Comparison of ENCODE assay signal across 8 mouse cellular contexts in the genomic region with DNA sequence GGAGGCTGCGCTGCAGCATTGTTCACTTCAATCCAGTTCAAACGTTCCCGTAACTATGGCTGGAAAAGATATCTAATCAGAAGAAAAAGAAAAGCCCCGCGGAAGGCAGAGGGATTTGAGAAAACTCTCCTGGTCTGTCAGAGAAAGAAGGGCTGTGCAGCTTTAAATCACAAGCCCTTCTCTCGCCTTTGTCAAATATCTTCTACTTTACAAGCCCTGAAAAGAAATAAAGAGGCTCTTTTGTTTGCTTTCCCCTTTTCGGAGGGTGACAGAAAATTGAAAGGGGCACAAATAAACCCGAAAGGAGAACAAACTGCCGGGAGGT.
A peak's percentile ranks its signal among the peaks of the same experiment; 100 is the strongest.
DNase-seq lines count a peak whose midpoint lies in the region; ATAC-seq and TF ChIP-seq lines count a peak whose summit lies in the region.

No protein-coding gene starts in this region.

- H3K79me2 ChIP-seq in myocyte (ENCODE audit: control insufficient read depth, insufficient read depth) = peaks cover 52% of the 10 kb centered on the region

- H3K4me2 ChIP-seq in kidney, postnatal 0 days (ENCODE audit: low read length) = peak overlapping the region; percentile 82
- H3K4me2 ChIP-seq in hindbrain, embryonic 16.5 days (ENCODE audit: low read length) = peak overlapping the region; percentile 63
- peak overlapping the region; percentile 80 for H3K4me2 ChIP-seq in myocyte (ENCODE audit: low read depth)

- H3K4me3 ChIP-seq in kidney, postnatal 0 days (replicated peaks; ENCODE audit: low read depth, low read length) = peak overlapping the region; percentile 99
- peak overlapping the region; percentile 93 for H3K4me3 ChIP-seq in hindbrain, embryonic 16.5 days (ENCODE audit: low read length)
- H3K4me3 ChIP-seq in myocyte = peak overlapping the region; percentile 33

- 0 out of 2 replicates have a peak, but pooled peaks cover 5% of the 10 kb centered on the region for H3K36me3 ChIP-seq in kidney, postnatal 0 days (ENCODE audit: insufficient read depth, low read length)
- no peaks in the 10 kb centered on the region for H3K36me3 ChIP-seq in hindbrain, embryonic 16.5 days (ENCODE audit: control insufficient read depth, insufficient read depth, low read length)
- H3K36me3 ChIP-seq in myocyte (ENCODE audit: control insufficient read depth, insufficient read depth) = no peaks in the 10 kb centered on the region

- DNase-seq in kidney, postnatal 0 days (ENCODE audit: low spot score) = peak; percentile 59
- no peak for DNase-seq in kidney, postnatal 14 days
- peak; percentile 72 for DNase-seq in brain, embryonic 14.5 days (ENCODE audit: low read depth)
- no peak for DNase-seq in left cerebral cortex, postnatal 10 days (ENCODE audit: extremely low spot score in 1 of 2, low spot score in 2 of 2)

- WGBS in kidney, postnatal 0 days = under 1% methylated on average over 9 of the region's 9 CpGs
- WGBS in hindbrain, embryonic 16.5 days = 0% methylated on average over 9 of the region's 9 CpGs

- no peak for TF ChIP-seq POLR2A in brain, embryonic 14.5 days (IDR thresholded peaks at IDR 0.05; ENCODE audit: borderline replicate concordance, extremely low read depth, insufficient read depth, insufficient read length, poor library complexity, severe bottlenecking)
- TF ChIP-seq POLR2A in myocyte (IDR thresholded peaks at IDR 0.05; ENCODE audit: insufficient read length, low read depth) = no peak

- H3K9me3 ChIP-seq in kidney, postnatal 0 days (replicated peaks; ENCODE audit: low read length) = no peaks in the 10 kb centered on the region
- H3K9me3 ChIP-seq in hindbrain, embryonic 16.5 days (ENCODE audit: control insufficient read depth, low read length) = no peaks in the 10 kb centered on the region; the same call in 1 of the 2 replicates

- H3K27ac ChIP-seq in kidney, postnatal 0 days = peak overlapping the region; percentile 91
- peak overlapping the region; percentile 95 for H3K27ac ChIP-seq in hindbrain, embryonic 16.5 days (ENCODE audit: low read depth, low read length)

- ATAC-seq in kidney, postnatal 0 days (replicated peaks; ENCODE audit: low FRiP score, low read depth) = no peak
- ATAC-seq in hindbrain, embryonic 16.5 days = no peak
- ATAC-seq in inflammation-experienced regulatory T-cells, adult 6 months = no peak
- no peak for ATAC-seq in cerebellum, adult (ENCODE audit: insufficient number of reproducible peaks, low FRiP score, low TSS enrichment)

- peaks cover 9% of the 10 kb centered on the region; the same call in 1 of the 2 replicates for H3K4me1 ChIP-seq in kidney, postnatal 0 days (replicated peaks; ENCODE audit: insufficient read depth, low read length)
- H3K4me1 ChIP-seq in hindbrain, embryonic 16.5 days (ENCODE audit: control insufficient read depth, insufficient read depth, low read depth, low read length) = peaks cover 26% of the 10 kb centered on the region

- H3ac ChIP-seq in myocyte (ENCODE audit: control insufficient read depth, insufficient read length) = peak overlapping the region; percentile 98

- H3K9ac ChIP-seq in kidney, postnatal 0 days (ENCODE audit: low read depth, low read length) = peak overlapping the region; percentile 93
- H3K9ac ChIP-seq in hindbrain, embryonic 16.5 days (ENCODE audit: low read depth, low read length) = peak overlapping the region; percentile 95

- TF ChIP-seq CTCF in kidney, postnatal 0 days (IDR thresholded peaks at IDR 0.05; ENCODE audit: low read depth) = no peak
- TF ChIP-seq CTCF in brain, embryonic 14.5 days (IDR thresholded peaks at IDR 0.05; ENCODE audit: borderline replicate concordance, extremely low read depth, insufficient read depth, insufficient read length) = no peak

- no peaks in the 10 kb centered on the region for H3K27me3 ChIP-seq in kidney, postnatal 0 days (ENCODE audit: insufficient read depth, low read length)
- H3K27me3 ChIP-seq in hindbrain, embryonic 16.5 days (replicated peaks; ENCODE audit: control insufficient read depth, insufficient read depth, low read length) = no peaks in the 10 kb centered on the region
- H3K27me3 ChIP-seq in myocyte (ENCODE audit: control insufficient read depth, insufficient read depth, insufficient read length) = no peaks in the 10 kb centered on the region

- intact Hi-C loops in left cerebral cortex, postnatal 10 days (cut with DNase I) = loop anchor here (5.0 to 10.0 kb wide), 4 partner anchors 41 to 426 kb away; no protein-coding TSS in a partner anchor

TF ChIP-seq in myocyte, 11 proteins besides CTCF, POLR2A, EP300 and RAD21:
- TF ChIP-seq USF1 (IDR thresholded peaks at IDR 0.05; ENCODE audit: low read depth) = no peak
- TF ChIP-seq TCF12 (IDR thresholded peaks at IDR 0.05; ENCODE audit: insufficient read depth, poor library complexity, severe bottlenecking) = no peak
- TF ChIP-seq POLR2AphosphoS2 (IDR thresholded peaks at IDR 0.05; ENCODE audit: insufficient read length, low read depth) = no peak
- TF ChIP-seq CEBPB (IDR thresholded peaks at IDR 0.05; ENCODE audit: insufficient read depth, poor library complexity, severe bottlenecking) = no peak
- TF ChIP-seq MYOD1 (IDR thresholded peaks at IDR 0.05; ENCODE audit: control insufficient read depth in 1 of 3, insufficient read length in 2 of 3, low read depth in 2 of 3) = no peak
- TF ChIP-seq MAX (IDR thresholded peaks at IDR 0.05; ENCODE audit: low read depth) = no peak
- no peak for TF ChIP-seq E2F4 (IDR thresholded peaks at IDR 0.05; ENCODE audit: insufficient read depth)

Comparison
In these comparisons a context has a peak if more than half of its experiments do, and no peak if none do; other contexts are left out.
1. DNase-seq: peak in kidney, postnatal 0 days (single experiment) and brain, embryonic 14.5 days (single experiment); none in kidney, postnatal 14 days (single experiment) and left cerebral cortex, postnatal 10 days (0 of 2).
2. H3K4me3 ChIP-seq: peak in every context shown above with its lines; median percentile 99 in kidney, postnatal 0 days; 93 in hindbrain, embryonic 16.5 days; 33 in myocyte.
3. Peak in every context shown above with its lines, with median percentiles within 50 percentile points of each other: H3K4me2 ChIP-seq.